Mouse (Mus musculus) embryo, embryonic 11 days (tissue): ENCODE measurements around the gene Itgb3.
"Not testable (repeated sequence)": the region's sequence is repeated elsewhere in the genome, so short reads cannot be mapped to it uniquely, and the experiment has no call there.

Source experiments
- DNase-seq: peaks from one replicate; pipeline ENCODE4 v3.0.0-alpha.2; 2015

Gene Itgb3

GRCm38 (mm10) chr11:104607491-104608245, at the start of gene Itgb3:
Gene Itgb3, plus strand, starts transcription at chr11:104608000.
- peak; percentile 88 for DNase-seq

DNA sequence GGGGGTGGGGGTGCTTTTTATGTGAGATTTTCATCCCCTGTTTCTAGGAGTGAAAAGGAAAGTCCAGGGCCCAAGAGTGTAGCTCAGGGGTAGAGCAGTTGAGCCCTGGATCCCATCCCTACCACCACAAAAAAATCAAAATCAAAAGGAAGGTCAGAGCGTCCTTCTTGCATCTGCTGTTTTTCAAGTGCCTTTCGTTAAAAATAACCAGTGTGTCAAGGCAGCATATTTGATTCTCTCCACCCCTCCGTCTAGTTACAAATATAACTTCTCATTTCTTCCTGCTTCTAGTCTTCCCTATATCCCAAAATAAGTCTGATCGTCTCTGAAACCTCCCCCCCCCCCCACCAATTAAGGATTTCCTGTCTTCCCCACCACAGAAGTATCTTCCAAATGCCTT, 49.7 kb upstream of the Itgb3 start:
- no peak for DNase-seq

DNA sequence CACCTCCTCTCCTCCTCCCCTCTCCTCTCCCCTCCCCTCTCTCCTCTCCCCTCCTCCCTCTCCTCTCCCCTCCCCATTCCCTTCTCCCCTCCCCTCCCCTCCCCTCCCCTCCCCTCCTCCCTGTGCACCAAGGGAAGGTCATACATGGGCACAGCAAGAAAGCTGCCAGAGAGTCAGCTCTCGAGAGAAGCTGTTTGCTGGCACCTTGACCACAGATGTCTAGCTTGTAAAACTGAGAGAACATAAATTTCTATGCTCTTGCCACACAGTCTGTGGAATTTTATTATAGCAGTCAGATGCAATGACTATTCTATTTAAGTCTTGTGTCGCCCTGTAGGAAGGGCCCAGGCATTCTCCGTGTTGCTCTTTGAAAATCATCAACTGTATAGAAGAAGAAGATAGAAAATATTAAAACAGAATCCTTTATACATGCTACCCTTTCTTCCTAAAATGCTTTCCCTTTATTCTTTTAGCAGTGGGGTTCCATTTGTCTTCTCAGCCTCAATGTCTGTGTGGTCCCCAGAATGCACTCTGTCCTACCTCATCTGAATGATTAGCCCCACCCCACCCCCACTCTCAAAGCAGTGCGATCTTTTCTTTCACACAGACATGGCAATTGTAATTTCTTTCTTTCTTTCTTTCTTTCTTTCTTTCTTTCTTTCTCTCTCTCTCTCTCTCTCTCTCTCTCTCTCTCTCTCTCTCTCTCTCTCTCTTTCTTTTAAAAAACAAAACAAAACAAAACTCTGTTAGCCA, 49.0 kb upstream of the Itgb3 start:
- no peak for DNase-seq

GRCm38 (mm10) chr11:104560971-104561370, 46.8 kb upstream of the Itgb3 start:
- DNase-seq = no peak

- no peak for DNase-seq
Observed at GRCm38 (mm10) chr11:104563496-104563895, 44.3 kb upstream of the Itgb3 start.

GRCm38 (mm10) chr11:104565172-104565571, 42.6 kb upstream of the Itgb3 start:
- DNase-seq = no peak

DNA sequence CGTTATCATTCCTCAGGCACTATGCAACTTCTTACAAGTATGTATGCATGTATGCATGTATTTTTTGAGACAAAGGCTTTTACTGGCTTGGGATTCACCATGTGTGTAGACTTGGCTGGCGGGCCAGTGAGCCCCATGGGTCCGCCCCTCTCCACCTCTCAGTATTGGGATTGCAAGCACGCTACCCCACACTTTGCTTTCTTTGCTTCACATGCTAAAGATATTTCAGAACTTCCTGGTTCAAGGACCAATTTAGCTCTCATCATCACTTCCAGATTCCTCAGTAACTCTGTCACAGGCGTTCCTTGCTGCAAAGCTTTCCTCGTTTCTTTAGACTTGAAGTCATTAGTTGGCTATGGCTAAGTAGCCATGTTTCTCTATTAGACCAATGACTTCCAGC, 41.7 kb upstream of the Itgb3 start:
- DNase-seq = no peak

GRCm38 (mm10) chr11:104566796-104567195, 41.0 kb upstream of the Itgb3 start:
- DNase-seq = no peak

DNA sequence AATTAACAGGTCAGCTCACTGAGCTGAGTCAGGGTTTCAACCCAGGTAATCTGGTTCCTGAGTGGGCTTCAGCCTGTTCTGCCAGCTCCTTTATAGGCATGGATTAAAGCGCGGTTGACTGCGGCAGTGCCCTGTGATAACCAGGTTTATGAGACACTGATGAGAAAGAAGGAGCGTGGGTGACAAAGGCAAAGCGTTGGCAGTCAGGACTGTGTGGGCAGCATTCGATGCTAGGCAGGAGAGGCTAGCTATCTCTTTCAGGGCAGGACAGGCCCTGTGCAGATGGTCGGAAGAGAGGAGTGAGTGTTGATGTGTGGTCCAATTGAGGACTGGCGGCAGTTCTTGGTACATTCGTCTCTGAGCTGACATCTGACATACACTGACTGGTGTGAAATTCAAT, 40.1 kb upstream of the Itgb3 start:
- no peak for DNase-seq

GRCm38 (mm10) chr11:104568326-104568725, 39.5 kb upstream of the Itgb3 start:
- no peak for DNase-seq

DNA sequence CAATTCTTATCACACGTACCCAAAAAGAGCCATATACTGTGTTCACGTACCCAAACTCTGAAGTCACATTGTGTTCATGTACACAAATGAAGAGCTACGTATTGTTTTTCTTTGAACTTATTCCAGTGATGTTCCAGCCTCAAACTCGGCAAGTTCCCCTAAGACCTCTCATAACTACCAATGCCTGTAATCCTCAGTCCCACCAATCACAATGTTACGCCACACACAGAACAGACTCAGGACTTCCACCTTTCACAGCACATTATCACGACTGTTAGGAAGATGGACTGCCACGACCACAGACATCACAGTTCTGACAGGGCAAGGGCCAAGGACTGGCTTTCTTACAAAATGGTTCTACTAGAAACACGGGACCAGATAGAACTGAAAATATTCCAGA, 37.3 kb upstream of the Itgb3 start:
- not testable (repeated sequence) for DNase-seq

DNA sequence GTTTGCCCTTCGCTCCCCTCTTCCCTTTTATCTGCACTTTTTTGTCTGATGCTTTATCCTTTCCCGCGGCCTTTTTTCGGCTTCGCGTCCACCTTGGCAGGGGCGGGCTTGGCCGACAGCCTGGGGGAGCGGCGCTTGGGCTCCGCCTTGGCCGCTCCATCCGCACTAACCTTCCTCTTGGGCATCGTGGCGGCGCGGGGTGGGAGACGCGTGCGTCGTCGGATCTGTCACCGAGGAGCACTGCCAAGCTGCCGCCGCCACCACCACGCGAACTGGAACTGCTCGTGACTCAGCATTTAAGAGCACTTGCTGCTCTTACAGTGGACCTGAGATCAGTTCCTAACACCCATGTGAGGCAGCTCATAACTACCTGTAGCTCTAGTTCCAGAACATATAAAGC, 36.4 kb upstream of the Itgb3 start:
- peak; percentile 36 for DNase-seq

DNA sequence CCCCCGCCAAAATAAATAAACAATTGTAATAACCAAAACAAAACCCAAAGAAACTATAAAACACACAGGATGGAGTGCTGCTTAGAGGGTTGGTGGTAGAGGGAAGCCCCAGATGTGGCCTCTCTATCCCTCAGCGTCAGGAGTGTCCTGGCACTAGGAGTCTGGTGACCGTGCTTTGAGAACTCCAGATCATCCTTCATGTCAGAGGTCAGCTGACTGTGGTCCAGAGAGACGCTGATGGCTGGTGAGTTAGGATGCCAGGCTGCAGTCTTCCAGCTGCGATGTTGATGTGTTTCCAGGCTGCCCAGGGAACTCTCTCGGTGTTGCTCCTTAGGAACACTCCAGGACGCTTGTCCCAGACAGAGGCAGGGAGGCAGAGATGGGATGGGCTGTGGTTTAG, 35.7 kb upstream of the Itgb3 start:
- DNase-seq = no peak

DNA sequence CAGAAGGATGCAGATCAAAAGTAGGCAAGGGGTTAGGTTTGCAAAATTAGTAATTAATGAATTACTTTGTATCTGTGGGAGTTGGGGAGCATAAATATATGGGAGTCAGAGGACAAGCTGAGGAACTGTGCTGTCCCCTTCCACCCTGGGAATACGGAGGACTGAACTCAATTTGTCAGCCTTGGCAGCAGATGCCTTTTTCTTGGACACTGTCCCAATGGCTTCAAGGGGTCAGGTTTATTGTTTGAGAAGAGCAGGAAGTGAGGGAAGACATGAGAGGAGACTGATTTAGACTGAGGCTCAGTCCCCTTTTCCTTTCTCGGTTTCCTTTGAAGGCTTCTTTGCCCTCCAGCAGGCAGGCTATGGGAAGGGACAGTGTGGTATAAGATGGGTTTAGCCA, 35.2 kb upstream of the Itgb3 start:
- DNase-seq = no peak

DNA sequence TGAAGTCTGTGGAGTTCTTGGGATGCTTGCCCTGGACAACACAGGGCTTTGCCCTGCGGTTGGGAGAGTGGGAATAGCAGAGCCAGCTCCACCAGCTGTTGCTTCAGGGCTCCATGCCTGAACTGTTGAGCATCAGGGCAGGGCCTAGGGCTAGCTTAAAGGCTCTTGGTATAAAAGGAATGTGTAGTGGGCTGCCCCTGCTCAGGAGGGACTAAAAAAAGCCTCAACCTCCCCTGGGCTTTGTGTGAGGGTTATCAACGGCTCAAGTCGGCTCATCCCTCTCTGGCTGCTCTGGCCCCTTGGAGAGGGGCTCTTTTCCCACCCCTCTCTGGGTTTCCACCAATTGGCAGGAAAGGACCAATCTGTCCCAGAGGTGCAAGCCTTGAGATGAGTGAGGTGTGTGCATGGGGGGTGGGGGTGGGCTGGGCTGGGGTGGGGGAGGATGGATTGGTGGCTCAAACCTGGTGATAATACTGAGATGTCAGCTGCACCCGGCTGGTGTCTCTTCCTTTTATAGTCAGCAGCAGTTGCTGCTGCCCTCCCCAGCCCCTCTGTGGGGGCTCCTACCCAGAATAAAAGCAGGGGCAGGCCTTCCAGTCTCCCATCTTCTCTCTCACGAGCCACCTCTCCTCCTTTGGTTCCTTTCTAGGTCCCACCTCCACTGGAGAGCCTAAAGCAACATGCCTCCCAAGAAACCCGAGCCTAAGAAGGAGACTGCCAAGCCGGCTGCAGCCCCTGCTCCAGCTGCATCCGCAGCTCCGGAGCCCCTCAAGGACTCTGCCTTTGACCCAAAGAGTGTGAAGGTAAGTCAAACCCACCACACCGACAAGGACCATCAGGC, 30.8 kb upstream of the Itgb3 start:
- DNase-seq = no peak

- no peak for DNase-seq
Observed at GRCm38 (mm10) chr11:104578074-104578473, 29.7 kb upstream of the Itgb3 start.

DNA sequence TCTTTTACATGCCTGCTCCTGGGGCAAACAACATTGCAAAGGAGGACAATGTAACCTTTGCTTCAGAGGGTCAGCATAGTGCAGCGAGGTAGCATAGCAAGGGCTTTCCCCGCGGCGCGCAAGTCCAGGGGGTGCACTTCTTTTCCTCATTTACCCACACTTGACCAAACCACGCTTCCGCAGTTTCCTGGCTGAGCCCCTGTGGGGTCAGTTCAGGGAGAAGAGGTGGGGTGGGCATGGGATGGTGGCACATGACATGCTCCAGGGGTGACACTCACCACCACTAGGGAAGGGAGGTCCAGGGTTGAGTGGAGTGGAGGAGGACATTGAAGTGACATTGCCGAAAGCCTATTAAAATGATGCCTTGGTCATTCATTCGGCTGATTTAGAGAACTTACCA, 28.7 kb upstream of the Itgb3 start:
- no peak for DNase-seq

DNA sequence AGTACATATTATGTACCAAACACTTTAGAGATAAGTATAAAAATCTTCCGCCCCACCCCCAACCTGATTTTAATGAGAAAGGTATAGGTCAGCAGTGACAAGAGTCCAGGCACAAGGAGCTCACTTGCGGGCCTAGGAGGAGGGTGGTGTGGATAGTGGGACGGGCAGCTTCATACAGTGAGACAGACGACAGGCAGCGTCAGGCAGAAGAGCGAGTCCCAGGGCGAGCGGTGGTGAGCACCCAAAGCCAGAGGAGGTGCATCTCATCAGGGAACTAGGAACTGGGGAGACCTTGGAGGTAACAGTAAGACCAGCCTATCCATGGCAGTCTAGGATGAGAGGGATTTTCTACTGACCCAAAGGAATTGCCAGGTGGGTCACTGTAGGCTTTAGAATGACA, 28.2 kb upstream of the Itgb3 start:
- no peak for DNase-seq

GRCm38 (mm10) chr11:104580091-104580490, 27.7 kb upstream of the Itgb3 start:
- DNase-seq = no peak

DNA sequence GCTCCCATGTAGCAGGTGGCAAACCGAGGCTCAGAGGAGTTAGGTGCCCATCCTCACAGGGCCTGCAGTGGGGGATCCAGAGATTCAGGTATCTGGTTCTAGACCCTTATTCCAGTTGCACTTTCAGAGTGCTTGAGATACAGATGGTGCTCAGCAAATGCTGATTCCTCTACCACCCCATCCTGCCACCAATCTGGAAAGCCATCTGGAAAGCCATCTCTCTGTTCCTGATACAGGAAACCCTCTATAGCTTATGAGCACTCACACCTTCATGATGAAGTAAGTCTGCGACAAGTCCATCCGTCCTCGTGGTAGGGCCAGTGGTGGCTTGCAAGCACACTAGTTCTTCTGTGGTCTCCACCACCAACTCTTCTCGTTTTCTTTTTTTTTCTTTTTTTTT, 27.2 kb upstream of the Itgb3 start:
- no peak for DNase-seq

DNA sequence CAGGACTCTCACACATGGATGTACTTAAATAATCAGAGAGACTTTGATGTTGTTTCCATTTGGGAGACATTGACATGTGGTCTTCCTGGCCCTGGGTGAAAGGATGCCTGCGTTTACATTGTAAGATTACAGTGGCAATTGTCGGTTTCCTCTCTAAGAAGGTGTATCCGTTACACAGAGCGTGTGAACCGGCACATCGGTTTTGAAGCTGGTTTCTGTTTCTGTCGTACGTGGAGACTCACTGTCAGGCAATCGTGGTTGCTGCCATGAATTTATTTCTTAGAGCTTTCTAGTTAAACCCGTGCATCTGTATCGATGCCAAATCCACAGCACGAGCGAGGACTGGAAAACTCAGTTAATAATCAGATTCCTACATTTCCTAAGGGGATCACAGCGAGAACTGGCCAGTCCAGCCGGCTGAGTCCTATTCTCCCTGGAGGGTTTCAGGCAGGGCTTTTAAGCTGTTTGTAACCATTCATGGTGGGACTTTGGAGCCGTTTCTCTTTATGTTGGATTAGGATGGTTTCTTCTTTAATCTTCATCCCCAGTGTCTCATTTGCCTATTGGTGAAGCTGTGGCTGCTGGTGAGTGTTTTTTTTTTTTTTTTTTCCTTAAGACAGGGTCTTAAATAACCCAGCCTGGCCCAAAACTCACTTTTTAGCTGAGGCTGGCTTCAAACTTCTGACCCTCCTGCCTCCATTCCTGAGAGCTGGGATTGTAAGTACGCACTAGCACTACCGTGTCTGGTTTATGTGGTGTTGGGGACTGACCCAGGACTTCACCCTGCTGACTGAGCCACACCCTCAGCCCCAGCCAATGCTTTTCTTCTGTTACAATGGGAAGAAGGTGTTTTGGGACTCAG, 26.1 kb upstream of the Itgb3 start:
- DNase-seq = no peak

GRCm38 (mm10) chr11:104582308-104582606, 25.5 kb upstream of the Itgb3 start:
- DNase-seq = no peak
